Mouse (Mus musculus) ovary, adult 10 weeks (tissue): ENCODE results near the gene Zfp748. TPM values are rescaled to one million over a fixed set of nuclear protein-coding genes. Genes with fewer than 3 reads are reported as not detected.

Experiments used
- polyA plus RNA-seq: library from polyadenylated mRNA; stranded (reverse); fragments of 350-450 nt; fragmentation: Illumina TruSeq; extraction: RNeasy Lipid Tissue Mini Kit (QIAGEN cat#74804); gene quantifications from one replicate; pipeline ENCODE4 v1.2.3, GENCODE M21; 2014

Gene Zfp748
- polyA plus RNA-seq, result 57.5 TPM

GRCm38 (mm10) chr13:67553730-67554129 is at the start of gene Zfp748:
Zfp748 (minus strand) TSS chr13:67553830.

GRCm38 (mm10) chr13:67525753-67526410 is 27.7 kb downstream of the Zfp748 start, which contains the start of the genes Gm26965 and Zfp87:
Gm26965 (minus strand) TSS chr13:67526151.
Zfp87 (minus strand) TSS chr13:67526177.

GRCm38 (mm10) chr13:67500084-67500719 is 53.4 kb downstream of the Zfp748 start, which contains the start of gene Zfp58:
Zfp58 (minus strand) TSS chr13:67500555.

Other genes with a start within 250 kb of the Zfp748 start
- 0.63 TPM for gene Zfp457, start 247.3 kb downstream of the Zfp748 start, polyA plus RNA-seq
- 39.4 TPM for gene Zfp595, start 221.3 kb downstream of the Zfp748 start, polyA plus RNA-seq
- not detected for gene Gm28044, start 193.3 kb downstream of the Zfp748 start, polyA plus RNA-seq
- 26.2 TPM for gene Zfp953, start 193.2 kb downstream of the Zfp748 start, polyA plus RNA-seq
- gene Gm28041, start 178.1 kb downstream of the Zfp748 start, polyA plus RNA-seq, result not detected
- gene Zfp456, start 178.0 kb downstream of the Zfp748 start, polyA plus RNA-seq, result 17.6 TPM
- 37.0 TPM for gene Zfp429, start 154.0 kb downstream of the Zfp748 start, polyA plus RNA-seq
- gene Zfp459, start 132.4 kb downstream of the Zfp748 start, polyA plus RNA-seq, result 6.3 TPM
- gene Zfp874a, start 102.2 kb downstream of the Zfp748 start, polyA plus RNA-seq, result 88.4 TPM
- 66.5 TPM for gene Zfp874b, start 69.6 kb downstream of the Zfp748 start, polyA plus RNA-seq
- gene Zfp58, start 53.3 kb downstream of the Zfp748 start, polyA plus RNA-seq, result 64.3 TPM
- not detected for gene Gm26965, start 27.7 kb downstream of the Zfp748 start, polyA plus RNA-seq
- gene Zfp87, start 27.7 kb downstream of the Zfp748 start, polyA plus RNA-seq, result 47.2 TPM
- 61.4 TPM for gene Zfp729b, start 55.9 kb upstream of the Zfp748 start, polyA plus RNA-seq
- 9.3 TPM for gene Gm49345, start 83.9 kb upstream of the Zfp748 start, polyA plus RNA-seq
- gene Zfp729a, start 84.0 kb upstream of the Zfp748 start, polyA plus RNA-seq, result 57.0 TPM
- 33.6 TPM for gene Zfp738, start 133.2 kb upstream of the Zfp748 start, polyA plus RNA-seq
- 87.1 TPM for gene Zfp65, start 175.3 kb upstream of the Zfp748 start, polyA plus RNA-seq
- 36.7 TPM for gene Zfp85, start 201.4 kb upstream of the Zfp748 start, polyA plus RNA-seq
- 13.6 TPM for gene Zfp493, start 225.9 kb upstream of the Zfp748 start, polyA plus RNA-seq